20 mouse cellular contexts compared by ENCODE assay signal in genomic region chr4:59358960-59359359, GRCm38 (mm10).
DNase-seq lines count a peak whose midpoint lies in the region; ATAC-seq and TF ChIP-seq lines count a peak whose summit lies in the region.
"Had no signal": no experiment of that assay in that cellular context is flagged by ENCODE, and none has a peak within 500 bp of the region (broad histone marks: within the 10 kb centered on the region; RNA-seq: fewer than 3 reads in every experiment).

No protein-coding gene starts in this region.

- no peak for DNase-seq in embryonic facial prominence, embryonic 10.5 days (ENCODE audit: low spot score)
- DNase-seq in kidney, adult 2 months, result no peak
- DNase-seq: adrenal gland, postnatal 10 days; B cell, adult 2 months; cerebellum, adult 11-12 months; cerebellum, adult 9-10 months; cerebellum, postnatal 25 days; gastrocnemius, postnatal 14 days; heart, postnatal 36 days had no signal

- no peak for TF ChIP-seq POLR2A in kidney, adult 2 months (IDR thresholded peaks at IDR 0.05; ENCODE audit: low read depth, low read length)
- no peak for TF ChIP-seq POLR2A in bone marrow, adult 2 months (IDR thresholded peaks at IDR 0.05; ENCODE audit: borderline replicate concordance, control insufficient read depth, low read depth, low read length)

- no peak overlapping the region for H3K9ac ChIP-seq in embryonic facial prominence, embryonic 13.5 days
- H3K9ac ChIP-seq in kidney, embryonic 16.5 days (replicated peaks; ENCODE audit: low read length), result no peak overlapping the region
- H3K9ac ChIP-seq in stomach, embryonic 16.5 days (ENCODE audit: low read length), result no peak overlapping the region
- H3K9ac ChIP-seq in forebrain, embryonic 12.5 days, result no peak overlapping the region
- H3K9ac ChIP-seq: heart, embryonic 12.5 days; hindbrain, embryonic 15.5 days had no signal

- WGBS in embryonic facial prominence, embryonic 13.5 days, result 74% methylated on average over 10 of the region's 10 CpGs
- WGBS in embryonic facial prominence, embryonic 10.5 days, result 80% methylated on average over 10 of the region's 10 CpGs
- WGBS in kidney, embryonic 16.5 days, result 62% methylated on average over 10 of the region's 10 CpGs
- WGBS in kidney, adult 2 months, result 71% methylated on average over 10 of the region's 10 CpGs
- WGBS in bone marrow, adult 2 months, result 84% methylated on average over 10 of the region's 10 CpGs
- WGBS in stomach, embryonic 16.5 days, result 76% methylated on average over 10 of the region's 10 CpGs
- 84% methylated on average over 10 of the region's 10 CpGs for WGBS in forebrain, embryonic 12.5 days

- 0 out of 2 replicates have a peak, but pooled peaks have one; percentile 26 for ATAC-seq in embryonic facial prominence, embryonic 13.5 days (ENCODE audit: insufficient number of reproducible peaks, insufficient read depth, low FRiP score, low TSS enrichment, low read depth)
- 0 out of 2 replicates have a peak, but pooled peaks have one; percentile 36 for ATAC-seq in kidney, embryonic 16.5 days (ENCODE audit: low FRiP score, low TSS enrichment)
- ATAC-seq in stomach, embryonic 16.5 days (ENCODE audit: insufficient read depth, low FRiP score), result no peak
- no peak for ATAC-seq in forebrain, embryonic 12.5 days (ENCODE audit: low FRiP score)
- ATAC-seq: CD4-positive, CD25-positive, alpha-beta regulatory T cell, adult 4 months; forebrain, embryonic 16.5 days had no signal

- H3K4me2 ChIP-seq in embryonic facial prominence, embryonic 13.5 days, result no peak overlapping the region
- no peak overlapping the region; the same call in 1 of the 2 replicates for H3K4me2 ChIP-seq in kidney, embryonic 16.5 days (replicated peaks; ENCODE audit: low read depth, low read length)
- H3K4me2 ChIP-seq in stomach, embryonic 16.5 days (ENCODE audit: low read depth, low read length), result no peak overlapping the region
- H3K4me2 ChIP-seq in forebrain, embryonic 12.5 days, result no peak overlapping the region
- H3K4me2 ChIP-seq: heart, embryonic 12.5 days; hindbrain, embryonic 15.5 days had no signal

- TF ChIP-seq CTCF in kidney, adult 2 months (conservative IDR thresholded peaks at IDR 0.05; ENCODE audit: insufficient read depth, insufficient read length, low read depth, low read length), result no peak
- no peak for TF ChIP-seq CTCF in bone marrow, adult 2 months (IDR thresholded peaks at IDR 0.05; ENCODE audit: control insufficient read depth, insufficient read depth, low read length)

- peaks cover 4% of the 10 kb centered on the region for H3K4me1 ChIP-seq in embryonic facial prominence, embryonic 13.5 days
- peaks cover 11% of the 10 kb centered on the region for H3K4me1 ChIP-seq in embryonic facial prominence, embryonic 10.5 days
- peaks cover 30% of the 10 kb centered on the region for H3K4me1 ChIP-seq in kidney, embryonic 16.5 days (ENCODE audit: insufficient read depth, low read length)
- no peaks in the 10 kb centered on the region; the same call in 1 of the 2 replicates for H3K4me1 ChIP-seq in kidney, adult 2 months (ENCODE audit: control insufficient read depth, insufficient read depth, low read length)
- H3K4me1 ChIP-seq in bone marrow, adult 2 months (ENCODE audit: control insufficient read depth, insufficient read depth, low read length), result peaks cover 2% of the 10 kb centered on the region; the same call in 1 of the 2 replicates
- peaks cover 7% of the 10 kb centered on the region for H3K4me1 ChIP-seq in stomach, embryonic 16.5 days (ENCODE audit: control insufficient read depth, insufficient read depth, low read length)
- H3K4me1 ChIP-seq in forebrain, embryonic 12.5 days, result 0 out of 2 replicates have a peak, but pooled peaks cover under 1% of the 10 kb centered on the region
- H3K4me1 ChIP-seq: hindbrain, embryonic 15.5 days had no signal

- no peaks in the 10 kb centered on the region for H3K27me3 ChIP-seq in embryonic facial prominence, embryonic 13.5 days
- no peaks in the 10 kb centered on the region for H3K27me3 ChIP-seq in embryonic facial prominence, embryonic 10.5 days (replicated peaks; ENCODE audit: low read depth, poor library complexity, severe bottlenecking)
- H3K27me3 ChIP-seq in kidney, embryonic 16.5 days (ENCODE audit: insufficient read depth, low read length), result no peaks in the 10 kb centered on the region
- H3K27me3 ChIP-seq in kidney, adult 2 months (replicated peaks; ENCODE audit: control insufficient read depth, insufficient read depth, low read length), result no peaks in the 10 kb centered on the region
- H3K27me3 ChIP-seq in stomach, embryonic 16.5 days (ENCODE audit: control insufficient read depth, insufficient read depth, low read length), result no peaks in the 10 kb centered on the region
- H3K27me3 ChIP-seq in forebrain, embryonic 12.5 days, result no peaks in the 10 kb centered on the region
- H3K27me3 ChIP-seq: heart, embryonic 12.5 days; hindbrain, embryonic 15.5 days had no signal

- H3K9me3 ChIP-seq in embryonic facial prominence, embryonic 13.5 days, result no peaks in the 10 kb centered on the region
- H3K9me3 ChIP-seq in embryonic facial prominence, embryonic 10.5 days, result no peaks in the 10 kb centered on the region
- H3K9me3 ChIP-seq in kidney, embryonic 16.5 days (ENCODE audit: low read length), result no peaks in the 10 kb centered on the region
- no peaks in the 10 kb centered on the region for H3K9me3 ChIP-seq in stomach, embryonic 16.5 days (replicated peaks; ENCODE audit: control insufficient read depth, low read length)
- no peaks in the 10 kb centered on the region for H3K9me3 ChIP-seq in forebrain, embryonic 12.5 days
- H3K9me3 ChIP-seq: G1E; heart, embryonic 12.5 days; hindbrain, embryonic 15.5 days had no signal

- no peaks in the 10 kb centered on the region for H3K36me3 ChIP-seq in embryonic facial prominence, embryonic 13.5 days
- H3K36me3 ChIP-seq in embryonic facial prominence, embryonic 10.5 days (replicated peaks), result no peaks in the 10 kb centered on the region
- H3K36me3 ChIP-seq in kidney, embryonic 16.5 days (ENCODE audit: insufficient read depth, low read length), result 0 out of 2 replicates have a peak, but pooled peaks cover 3% of the 10 kb centered on the region
- no peaks in the 10 kb centered on the region for H3K36me3 ChIP-seq in kidney, adult 2 months (ENCODE audit: control insufficient read depth, insufficient read depth, low read length)
- H3K36me3 ChIP-seq in stomach, embryonic 16.5 days (ENCODE audit: control insufficient read depth, insufficient read depth, low read length), result no peaks in the 10 kb centered on the region
- H3K36me3 ChIP-seq in forebrain, embryonic 12.5 days (replicated peaks), result no peaks in the 10 kb centered on the region
- H3K36me3 ChIP-seq: heart, embryonic 12.5 days; hindbrain, embryonic 15.5 days had no signal

- H3K27ac ChIP-seq in embryonic facial prominence, embryonic 13.5 days, result no peak overlapping the region
- H3K27ac ChIP-seq in embryonic facial prominence, embryonic 10.5 days (replicated peaks), result no peak overlapping the region
- H3K27ac ChIP-seq in kidney, embryonic 16.5 days (ENCODE audit: low read length), result peak overlapping the region; percentile 77
- no peak overlapping the region for H3K27ac ChIP-seq in kidney, adult 2 months (ENCODE audit: insufficient read depth, low read depth, low read length)
- 0 out of 2 replicates have a peak overlapping the region, but pooled peaks have one; percentile 21 for H3K27ac ChIP-seq in bone marrow, adult 2 months (ENCODE audit: control insufficient read depth, insufficient read depth, low read depth, low read length, poor library complexity)
- peak overlapping the region; percentile 60 for H3K27ac ChIP-seq in stomach, embryonic 16.5 days (ENCODE audit: low read length)
- no peak overlapping the region for H3K27ac ChIP-seq in forebrain, embryonic 12.5 days
- H3K27ac ChIP-seq: hindbrain, embryonic 15.5 days had no signal

- H3K4me3 ChIP-seq in embryonic facial prominence, embryonic 13.5 days, result no peak overlapping the region
- H3K4me3 ChIP-seq in embryonic facial prominence, embryonic 10.5 days, result no peak overlapping the region
- H3K4me3 ChIP-seq in kidney, embryonic 16.5 days (ENCODE audit: low read length), result no peak overlapping the region
- H3K4me3 ChIP-seq in kidney, adult 2 months (ENCODE audit: insufficient read depth, low read depth, low read length), result no peak overlapping the region
- H3K4me3 ChIP-seq in bone marrow, adult 2 months (replicated peaks; ENCODE audit: control insufficient read depth, low read depth, low read length), result no peak overlapping the region
- no peak overlapping the region for H3K4me3 ChIP-seq in stomach, embryonic 16.5 days (replicated peaks; ENCODE audit: low read length)
- no peak overlapping the region for H3K4me3 ChIP-seq in forebrain, embryonic 12.5 days (replicated peaks)
- H3K4me3 ChIP-seq: erythroblast, embryonic 14.5 days; heart, embryonic 12.5 days; hindbrain, embryonic 15.5 days had no signal

Comparison
In these comparisons a context has a peak if more than half of its experiments do, and no peak if none do; other contexts are left out.
1. H3K27ac ChIP-seq: peak in kidney, embryonic 16.5 days (single experiment), bone marrow, adult 2 months (single experiment) and stomach, embryonic 16.5 days (single experiment); none in embryonic facial prominence, embryonic 13.5 days (single experiment), embryonic facial prominence, embryonic 10.5 days (single experiment), kidney, adult 2 months (single experiment) and forebrain, embryonic 12.5 days (single experiment).
2. ATAC-seq: peak in embryonic facial prominence, embryonic 13.5 days (single experiment) and kidney, embryonic 16.5 days (single experiment); none in stomach, embryonic 16.5 days (single experiment) and forebrain, embryonic 12.5 days (single experiment).